Mouse (Mus musculus) midbrain, embryonic 14.5 days (tissue): ENCODE data around the gene Prr14l. TPM values are rescaled to one million over a fixed set of nuclear protein-coding genes. Genes with fewer than 3 reads are reported as not detected.

Source experiments
- polyA plus RNA-seq: library from polyadenylated mRNA; unstranded; fragments of >200 nt; fragmentation: Nextera tagmentation; extraction: Ambion mirVana; gene quantifications from 2 replicates; pipeline ENCODE4 v1.2.1, GENCODE M21; 2014

Gene Prr14l
- polyA plus RNA-seq, 1 experiment from 2014 or later, result 15.8 TPM

Other genes starting within 250 kb of the Prr14l start
- 18.0 and 26.5 TPM in 2 replicates for gene Yes1, start 243.1 kb downstream of the Prr14l start, polyA plus RNA-seq
- 106 and 114 TPM in 2 replicates for gene Pisd, start 68.6 kb downstream of the Prr14l start, polyA plus RNA-seq
- gene Gm20671, start 27.1 kb downstream of the Prr14l start, polyA plus RNA-seq, result not detected in 2 replicates
- gene Depdc5, start 9.4 kb upstream of the Prr14l start, polyA plus RNA-seq, result 21.5 and 30.9 TPM in 2 replicates
- gene Ywhah, start 164.6 kb upstream of the Prr14l start, polyA plus RNA-seq, result 643 and 661 TPM in 2 replicates
- not detected in 2 replicates for gene Slc5a1, start 250.0 kb upstream of the Prr14l start, polyA plus RNA-seq